Mouse (Mus musculus) retina, postnatal 7 days (tissue): ENCODE measurements around the gene Grip1.
"Not testable (repeated sequence)": the region's sequence is repeated elsewhere in the genome, so short reads cannot be mapped to it uniquely, and the experiment has no call there.

Source experiments
- DNase-seq: peaks from one replicate; pipeline ENCODE4 v3.0.0-alpha.2; 2012; ENCODE audit warnings: low read depth, low spot score

The Grip1 gene

DNA sequence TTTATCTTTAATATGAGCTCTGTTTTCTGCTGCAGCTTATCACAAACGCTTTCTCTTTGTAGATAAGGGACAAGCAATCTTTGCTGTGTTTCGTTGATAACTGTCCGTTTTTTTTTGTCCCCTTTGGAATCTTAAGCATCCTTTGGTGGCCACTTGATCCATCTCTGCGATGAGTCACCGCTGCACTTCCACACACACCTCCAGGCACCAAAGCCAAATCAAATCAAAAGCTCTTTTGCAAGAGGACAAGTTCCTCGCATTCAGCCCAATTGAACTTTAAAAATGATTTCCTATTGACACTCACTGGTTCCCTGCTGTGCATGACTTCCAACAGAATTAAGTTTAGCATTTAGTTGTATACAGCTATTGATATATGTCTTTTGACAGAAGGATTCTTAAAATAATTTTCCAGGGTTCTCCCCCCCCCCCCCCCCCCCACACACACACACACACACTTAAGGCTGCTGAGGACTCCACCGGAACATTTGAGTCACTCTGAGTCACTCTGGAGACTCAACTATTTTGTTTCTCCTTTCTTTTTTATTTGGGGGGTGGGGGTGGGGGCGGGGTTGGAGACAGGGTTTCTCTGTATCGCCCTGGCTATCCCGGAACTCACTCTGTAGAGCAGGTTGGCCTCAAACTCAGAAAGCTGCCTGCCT, 607.1 kb downstream of the Grip1 start:
- DNase-seq: no peak

GRCm38 (mm10) chr10:120061238-120062130, 607.9 kb downstream of the Grip1 start:
- no peak for DNase-seq

DNA sequence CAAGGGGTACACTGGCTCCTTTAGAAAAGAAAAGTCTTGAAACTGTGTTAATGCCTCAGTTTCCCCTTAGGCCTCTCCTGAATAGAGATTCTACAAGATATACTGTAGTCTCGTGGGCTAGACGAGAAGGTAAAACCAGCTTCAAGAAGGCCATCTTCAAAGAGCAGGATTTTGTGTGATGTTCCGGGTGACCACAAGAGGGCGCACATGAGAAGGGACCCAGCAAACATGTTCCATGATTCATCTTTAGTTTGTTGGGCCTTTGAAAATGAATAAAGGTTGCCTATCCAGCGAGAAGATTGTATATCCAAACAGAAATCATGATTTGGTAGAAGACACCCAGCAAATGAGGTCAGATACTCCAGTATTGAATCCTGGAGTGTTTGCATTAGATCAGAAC, 610.8 kb downstream of the Grip1 start:
- DNase-seq: peak; percentile 20

GRCm38 (mm10) chr10:120066319-120066718, 612.7 kb downstream of the Grip1 start:
- DNase-seq: no peak

DNA sequence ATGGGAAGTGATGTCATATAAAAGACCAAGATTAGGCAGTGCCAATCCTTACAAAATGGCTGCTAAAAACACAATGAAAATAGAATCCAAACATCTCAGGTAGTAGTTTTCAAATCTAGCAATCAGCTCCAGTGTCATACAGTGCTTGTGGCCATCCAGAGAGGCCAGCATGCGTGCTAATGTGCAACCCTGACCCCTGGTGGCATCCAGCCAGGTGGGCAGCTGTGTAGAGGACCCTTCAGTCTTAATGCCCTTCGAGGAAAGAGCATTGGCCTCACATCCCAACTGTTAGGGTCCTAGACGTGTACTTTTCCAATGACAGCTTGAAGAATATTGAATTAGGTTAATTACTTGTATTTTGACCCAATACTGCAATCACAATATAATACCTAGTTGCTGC, 624.2 kb downstream of the Grip1 start:
- no peak for DNase-seq

- no peak for DNase-seq
Observed at GRCm38 (mm10) chr10:120092548-120092947, 638.9 kb downstream of the Grip1 start.

DNA sequence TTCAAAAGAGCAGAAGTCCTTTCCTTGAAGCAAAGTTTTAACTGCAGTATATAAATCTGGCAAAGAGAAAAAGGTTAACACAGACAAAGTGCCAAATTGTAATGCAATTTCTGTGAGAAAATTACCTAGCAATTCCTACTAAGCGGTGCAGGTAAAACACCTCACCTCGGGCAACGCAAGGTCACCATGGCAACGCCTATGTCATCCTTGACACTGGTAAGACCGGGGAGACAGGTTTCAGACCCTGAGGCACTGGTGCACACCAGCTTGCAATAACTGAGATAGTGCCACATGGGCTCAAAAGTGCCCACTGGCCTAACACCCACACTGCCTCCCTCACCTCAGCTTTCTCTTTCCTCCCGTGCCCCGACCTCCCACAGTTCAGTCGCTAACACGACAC, 641.5 kb downstream of the Grip1 start:
- no peak for DNase-seq

- no peak for DNase-seq
Observed at GRCm38 (mm10) chr10:120095716-120096115, 642.1 kb downstream of the Grip1 start.

DNA sequence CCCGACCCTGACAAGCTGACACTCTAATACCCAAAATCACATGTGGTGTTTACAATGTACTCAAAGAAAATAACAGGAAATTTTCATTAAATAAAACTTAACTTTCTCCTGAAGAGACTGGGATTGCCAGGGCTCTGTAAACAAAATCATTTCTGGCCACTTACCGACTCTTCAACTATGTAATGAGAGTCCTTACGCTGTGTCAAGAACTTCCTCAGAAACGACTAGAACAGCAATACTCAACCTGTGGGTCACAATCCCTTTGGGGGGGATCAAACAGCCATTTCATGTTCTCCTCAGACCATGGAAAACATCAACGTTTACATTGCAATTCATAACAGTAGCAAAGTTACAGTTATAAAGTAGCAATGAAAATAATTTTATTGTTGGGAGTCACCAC, 643.9 kb downstream of the Grip1 start:
- DNase-seq: no peak

- DNase-seq: no peak
Observed at GRCm38 (mm10) chr10:120100806-120101205, 647.2 kb downstream of the Grip1 start.

- no peak for DNase-seq
Observed at GRCm38 (mm10) chr10:120111691-120112319, 658.2 kb downstream of the Grip1 start.

DNA sequence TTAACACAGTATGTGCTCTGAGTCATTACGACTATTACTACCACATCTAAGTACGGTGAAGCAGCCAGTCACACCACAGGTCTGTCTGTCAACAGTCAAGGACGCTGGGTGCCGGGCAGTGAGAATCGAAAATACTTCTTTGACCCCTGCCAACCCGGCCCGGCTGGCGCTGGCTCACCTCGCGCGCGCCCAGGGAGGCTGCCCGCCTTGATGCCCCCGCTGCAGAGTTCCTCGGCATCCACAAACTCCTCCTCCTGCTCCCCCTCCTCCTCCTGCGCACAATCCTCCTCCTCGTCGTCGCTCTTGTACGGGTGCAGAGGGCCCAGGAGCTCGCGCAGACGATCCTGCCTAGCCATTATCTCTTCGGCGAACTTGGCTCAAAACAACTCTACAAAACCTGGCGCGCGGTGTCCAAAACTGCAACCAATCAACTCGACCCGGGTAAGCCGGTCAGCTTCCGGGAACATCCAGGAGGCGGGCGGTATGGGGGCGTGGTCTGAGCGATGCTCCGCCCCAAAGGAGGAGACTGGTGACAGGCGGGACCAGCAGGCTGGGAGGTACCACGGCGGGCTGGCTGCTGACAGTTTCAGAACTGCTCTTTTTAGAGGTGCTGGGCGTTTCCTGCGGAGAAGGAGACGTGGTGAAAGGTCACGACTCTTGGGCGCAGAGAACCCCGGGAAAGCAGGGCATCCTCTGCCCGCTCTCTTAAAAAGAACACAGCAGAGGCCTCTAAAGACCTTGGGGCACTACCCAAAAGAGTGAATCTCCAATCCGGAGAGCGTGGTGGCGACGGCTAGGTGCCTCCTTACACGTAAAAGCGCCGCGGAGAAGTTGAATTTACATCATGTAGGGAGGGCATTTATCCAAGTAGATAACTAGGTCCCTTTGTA, 659.1 kb downstream of the Grip1 start, which contains the start of gene Helb:
Helb (minus strand) TSS at position 481 of the 890 bp plus-strand sequence.
- peak; percentile 90 for DNase-seq

DNA sequence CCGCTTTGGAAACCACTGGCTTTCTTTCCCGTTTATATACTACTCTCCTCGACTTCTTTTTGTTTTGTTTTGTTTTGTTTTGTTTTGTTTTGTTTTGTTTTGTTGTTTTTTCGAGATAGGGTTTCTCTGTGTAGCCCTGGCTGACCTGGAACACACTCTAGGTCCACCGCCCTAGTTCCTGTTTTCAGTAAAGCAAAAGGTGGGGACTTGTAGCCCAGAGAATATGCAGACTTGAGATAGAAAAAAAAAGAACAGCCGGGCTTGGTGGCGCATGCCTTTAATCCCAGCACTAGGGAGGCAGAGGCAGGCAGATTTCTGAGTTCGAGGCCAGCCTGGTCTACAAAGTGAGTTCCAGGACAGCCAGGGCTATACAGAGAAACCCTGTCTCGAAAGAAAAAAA, 659.9 kb downstream of the Grip1 start:
- not testable (repeated sequence) for DNase-seq

DNA sequence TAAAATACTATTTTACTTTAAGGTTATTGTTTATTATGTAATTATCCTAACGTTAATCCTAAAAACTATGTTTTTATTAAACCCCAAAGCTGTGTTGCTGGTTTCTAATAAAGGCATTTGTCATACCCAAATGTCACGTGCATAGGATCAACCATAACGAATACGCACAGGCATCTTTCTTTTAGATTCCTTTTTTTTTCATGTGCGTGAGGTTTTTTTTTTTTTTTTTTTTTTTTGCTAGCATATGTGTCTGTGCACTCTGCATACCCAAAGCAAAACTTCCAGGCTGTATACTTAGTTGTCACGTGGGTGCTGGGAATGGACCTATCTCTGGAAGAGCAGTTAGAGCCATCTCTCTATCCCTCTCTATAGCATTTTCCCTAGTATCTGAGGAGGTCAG, 660.4 kb downstream of the Grip1 start:
- DNase-seq: no peak

DNA sequence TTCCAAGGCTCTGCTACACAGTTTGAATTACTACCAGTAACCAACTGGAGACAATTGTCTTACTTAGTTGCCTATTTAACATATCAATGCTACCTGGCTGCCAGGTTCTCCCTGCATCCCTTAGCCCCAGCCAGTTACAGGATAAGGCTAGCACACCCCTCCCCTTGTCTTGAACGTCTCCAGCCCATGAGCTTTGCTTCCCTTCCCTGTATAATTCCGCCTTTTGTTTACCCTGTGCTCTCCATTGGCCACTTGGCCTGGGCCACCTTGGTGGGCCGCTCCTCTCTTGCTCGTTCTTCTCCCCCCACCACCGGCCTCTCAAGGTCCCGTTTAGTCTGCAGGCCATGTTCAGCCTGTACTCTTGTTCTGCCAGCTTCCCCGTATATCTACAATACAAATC, 660.9 kb downstream of the Grip1 start:
- no peak for DNase-seq

- no peak for DNase-seq
Observed at GRCm38 (mm10) chr10:120115249-120115648, 661.6 kb downstream of the Grip1 start.

GRCm38 (mm10) chr10:120123721-120124120, 670.1 kb downstream of the Grip1 start:
- no peak for DNase-seq

GRCm38 (mm10) chr10:120124801-120125464, 671.3 kb downstream of the Grip1 start:
- DNase-seq: peak; percentile 76

GRCm38 (mm10) chr10:120125465-120125857, 671.8 kb downstream of the Grip1 start:
- no peak for DNase-seq

DNA sequence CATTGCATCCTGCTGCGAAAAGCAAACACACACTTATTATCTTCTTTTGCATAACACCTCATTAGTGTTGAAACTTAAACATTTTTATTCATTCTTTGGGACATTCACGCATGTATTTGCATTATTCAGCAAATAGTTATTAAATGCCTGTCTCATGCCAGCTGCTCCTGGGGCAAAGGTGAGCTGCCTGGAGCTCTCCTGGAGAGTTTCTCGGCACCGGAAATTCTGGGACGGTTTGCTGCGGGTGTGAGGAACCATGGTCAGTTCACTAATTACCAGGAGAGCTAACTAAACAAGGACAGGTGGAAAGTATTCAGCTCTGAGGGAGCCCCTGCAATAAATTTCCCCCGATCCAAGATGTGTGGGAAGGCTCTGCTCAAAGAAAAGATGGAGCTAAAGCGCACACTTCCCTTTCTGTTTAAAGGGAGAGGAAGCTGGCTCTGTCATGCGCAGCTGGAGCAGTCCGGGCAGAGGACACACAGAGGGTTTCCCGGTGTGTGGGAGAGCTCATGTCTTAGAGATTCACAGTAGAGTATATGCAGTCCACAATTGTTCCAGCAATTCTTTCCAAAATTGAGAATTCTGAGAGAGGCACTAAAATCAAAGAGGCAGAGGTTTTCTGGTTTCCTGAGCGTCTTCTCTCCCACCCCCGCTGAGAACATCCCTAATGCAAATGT, 675.1 kb downstream of the Grip1 start:
- no peak for DNase-seq
